Mouse (Mus musculus) layer of hippocampus, postnatal 10 days (tissue): ENCODE measurements at regions not wholly inside any gene's neighbourhood (a gene's known extent, or its start where the extent isn't known, plus 50 kb on each side); places are given as distances from the start of the nearest gene placed in this dataset.

ENCODE experiments used
- DNase-seq, 2 experiments: peaks; one replicate each; pipeline ENCODE4 v3.0.0; 2021; ENCODE audit warnings: low spot score in 2 of 2

GRCm38 (mm10) chr14:107978141-107978540 is 935.8 kb downstream of the Slitrk1 start:
- DNase-seq: no peak

- DNase-seq: no peak
Measured at GRCm38 (mm10) chr14:107952076-107952475, 961.9 kb downstream of the Slitrk1 start.

GRCm38 (mm10) chr14:107903717-107904116 is 1010.2 kb downstream of the Slitrk1 start:
- no peak for DNase-seq

GRCm38 (mm10) chr14:107901823-107902222 is 1012.1 kb downstream of the Slitrk1 start:
- no peak for DNase-seq

GRCm38 (mm10) chr14:107860895-107861294 is 1053.1 kb downstream of the Slitrk1 start:
- no peak for DNase-seq

- no peak for DNase-seq
Measured at GRCm38 (mm10) chr14:107849688-107850087, 1064.3 kb downstream of the Slitrk1 start.

- DNase-seq: no peak
Measured at GRCm38 (mm10) chr14:107845289-107846215, 1068.4 kb downstream of the Slitrk1 start.

GRCm38 (mm10) chr14:107844533-107844932 is 1069.4 kb downstream of the Slitrk1 start:
- DNase-seq: no peak

GRCm38 (mm10) chr14:107832976-107833375 is 1081.0 kb downstream of the Slitrk1 start:
- DNase-seq: no peak

GRCm38 (mm10) chr14:107785242-107785641 is 1128.7 kb downstream of the Slitrk1 start:
- no peak for DNase-seq
